Mouse (Mus musculus) left cerebral cortex, adult 18-20 months (tissue): Measurements from ENCODE around the gene Aff1. TPM values are rescaled to one million over a fixed set of nuclear protein-coding genes. Genes with fewer than 3 reads are reported as not detected.
A peak's percentile ranks its signal among the peaks of the same experiment; 100 is the strongest.

Experiments
- DNase-seq, 2 experiments: peaks; one replicate each; pipeline ENCODE4 v3.0.0; 2021 to 2022; ENCODE audit warnings: low spot score in 2 of 2, mixed read lengths in 1 of 2
- total RNA-seq, 2 experiments: library from RNA; stranded (reverse); gene quantifications; 2 replicates each; pipeline ENCODE4 v1.2.3; 2021

Aff1 gene
- total RNA-seq, 2 experiments from 2014 or later: 13.3 to 15.4 TPM

DNA sequence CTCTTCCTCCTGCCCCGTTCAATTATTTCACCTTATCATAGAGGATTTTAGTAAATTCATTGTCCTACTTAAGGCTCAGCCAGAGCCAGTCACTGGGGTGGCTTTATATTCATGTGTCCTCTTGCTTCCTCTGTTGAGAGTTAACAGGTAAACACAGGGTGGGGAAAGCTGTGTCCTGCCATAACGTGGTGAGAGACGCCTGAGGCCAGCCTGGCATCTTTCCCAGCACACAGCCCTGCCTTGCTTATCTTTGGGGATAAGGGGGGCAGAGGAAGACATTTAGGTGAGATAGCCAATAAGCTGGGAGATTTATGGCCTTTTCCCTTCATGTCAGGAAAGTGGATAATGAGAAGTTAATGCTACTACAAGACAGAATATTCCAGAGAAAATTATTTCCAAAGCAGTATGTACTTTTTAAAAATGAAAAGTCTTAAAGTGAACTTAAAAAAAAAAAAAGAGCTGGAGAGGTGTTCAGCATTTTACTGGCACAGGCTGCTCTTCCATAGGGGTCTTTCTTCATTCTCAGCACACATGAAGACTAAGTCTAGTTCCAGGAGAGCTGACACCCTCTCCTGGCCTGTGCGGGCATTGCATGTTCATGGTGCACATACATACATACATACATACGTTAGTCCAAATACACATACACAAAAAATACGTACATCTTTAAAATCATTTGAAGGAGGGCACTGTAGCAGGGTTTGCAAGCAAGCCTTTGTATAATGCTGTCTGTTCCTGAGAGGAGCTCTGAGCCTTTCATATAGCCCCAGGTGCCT is 78.5 kb downstream of the Aff1 start:
- DNase-seq: no peak

DNA sequence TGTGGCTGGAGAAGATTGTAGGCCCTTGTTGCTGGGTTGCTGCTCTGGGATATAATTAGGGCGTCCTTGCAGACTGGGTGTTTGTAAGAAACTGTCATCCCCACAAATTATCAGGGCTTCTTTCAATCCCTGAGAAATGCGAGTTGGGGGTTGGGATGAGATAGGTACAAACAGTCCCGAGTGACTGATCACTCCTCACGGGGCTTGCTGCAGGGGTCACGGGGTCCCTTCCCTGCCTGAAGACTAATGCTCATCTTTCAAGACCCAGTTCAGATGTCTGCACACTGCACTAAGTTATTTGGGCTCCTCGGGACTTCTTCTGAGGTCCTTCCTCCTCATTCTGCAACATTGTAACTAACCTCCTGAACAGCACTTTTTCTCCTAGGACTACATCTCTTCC is 79.2 kb downstream of the Aff1 start:
- no peak for DNase-seq

DNA sequence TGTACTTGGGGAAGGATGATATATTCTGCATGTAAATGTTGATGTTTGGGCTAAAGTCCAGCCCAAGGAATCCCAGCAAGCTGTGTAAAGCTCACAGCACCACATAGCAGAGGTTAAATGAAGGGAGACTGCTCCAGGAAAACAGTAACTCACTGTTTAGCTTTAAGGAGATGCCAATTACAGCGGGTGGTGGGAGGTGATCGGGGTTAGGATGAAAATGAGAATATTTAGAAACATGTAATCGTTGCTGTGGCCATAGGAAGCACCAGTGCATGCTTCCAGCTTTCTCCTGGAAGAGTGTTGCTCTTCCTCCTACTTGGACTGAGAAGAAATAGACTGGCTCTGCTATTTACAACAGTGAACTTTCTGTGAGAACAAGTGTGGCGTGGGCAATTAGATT is 80.1 kb downstream of the Aff1 start:
- peak in 1 of 2 experiments; percentile 22 for DNase-seq

- no peak for DNase-seq
Measured at GRCm38 (mm10) chr5:103773100-103773552, 81.0 kb downstream of the Aff1 start.

GRCm38 (mm10) chr5:103774703-103775333 is 82.6 kb downstream of the Aff1 start:
- DNase-seq: peak in 1 of 2 experiments; percentile 34

- no peak for DNase-seq
Measured at GRCm38 (mm10) chr5:103775429-103775828, 83.3 kb downstream of the Aff1 start.

DNA sequence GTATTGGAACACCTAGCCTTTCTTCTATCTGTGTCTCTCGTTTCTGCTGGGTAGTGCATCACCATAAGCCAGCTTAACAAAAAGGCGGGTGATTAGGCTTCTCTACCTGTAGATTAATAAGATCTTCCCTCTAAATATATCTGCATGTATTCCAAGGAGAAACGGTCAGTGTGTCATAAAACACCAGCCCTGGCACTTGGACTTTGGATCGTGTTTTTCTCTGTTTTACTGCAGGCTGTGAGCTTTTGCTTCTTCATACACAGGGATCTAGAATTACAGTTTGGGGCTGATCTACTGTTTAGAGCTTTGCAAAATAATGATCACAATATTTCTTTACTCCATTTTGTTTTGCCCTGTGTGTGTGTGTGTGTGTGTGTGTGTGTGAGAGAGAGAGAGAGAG is 84.7 kb downstream of the Aff1 start:
- DNase-seq: no peak

DNA sequence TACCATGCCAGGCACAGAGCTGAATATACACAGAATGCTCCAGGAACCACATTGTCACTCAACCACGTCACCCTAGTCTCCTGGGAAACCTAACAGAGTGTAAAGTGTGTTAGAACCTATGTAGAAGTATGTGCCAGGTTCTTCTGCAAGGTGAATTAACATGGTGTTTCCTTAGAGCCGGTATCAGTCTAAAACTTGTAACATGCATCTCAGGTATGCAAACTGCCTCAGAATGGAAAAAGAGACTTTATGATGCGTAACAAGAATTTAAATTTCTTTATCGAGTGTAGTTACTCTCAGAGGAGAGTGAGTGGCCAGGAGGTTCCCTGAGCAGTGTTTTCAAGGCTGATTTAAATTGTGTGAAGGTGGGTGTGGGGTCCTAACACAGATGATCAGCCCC is 85.3 kb downstream of the Aff1 start:
- no peak for DNase-seq

DNA sequence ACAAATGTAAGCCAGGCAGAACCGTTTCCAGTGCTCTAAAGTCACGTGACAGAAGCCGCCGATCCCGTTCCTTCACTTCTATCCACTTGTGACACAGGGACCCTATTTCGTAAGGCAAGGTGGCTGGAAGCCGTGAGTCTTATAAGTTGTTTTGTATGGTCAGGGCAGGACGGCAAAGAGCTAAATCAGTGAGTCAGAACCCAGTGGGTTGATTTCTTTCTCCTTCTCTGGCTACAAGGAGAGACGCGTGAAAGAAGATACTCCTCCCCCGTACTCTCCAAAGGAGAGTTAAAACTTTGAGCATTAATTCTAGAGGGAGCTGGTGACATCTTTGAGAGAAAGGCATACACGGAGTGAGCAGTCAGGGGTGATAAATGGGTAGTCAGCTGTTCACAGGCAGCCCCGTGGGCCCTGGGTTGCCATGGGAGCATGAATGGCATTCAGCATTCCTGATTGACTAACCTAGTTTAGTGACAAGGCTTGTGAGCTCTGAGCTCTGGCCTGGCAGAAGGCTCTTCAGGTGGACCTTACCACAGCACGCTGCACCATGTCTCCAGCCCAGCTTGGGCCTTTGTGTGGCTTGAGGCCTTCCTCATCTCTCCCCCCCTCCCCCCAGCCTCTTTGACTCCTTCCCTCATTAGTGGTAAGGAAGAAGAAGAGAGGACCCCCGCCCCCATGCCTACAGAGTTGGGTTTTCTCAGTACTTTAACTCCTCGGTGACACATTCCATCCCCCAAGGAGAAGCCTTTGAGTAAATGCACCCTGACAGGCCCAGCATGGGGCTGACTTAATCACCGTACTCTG is 86.3 kb downstream of the Aff1 start:
- DNase-seq: peak in 1 of 2 experiments; percentile 14

- DNase-seq: no peak
Measured at GRCm38 (mm10) chr5:103779836-103780235, 87.7 kb downstream of the Aff1 start.

GRCm38 (mm10) chr5:103780266-103780665 is 88.1 kb downstream of the Aff1 start:
- no peak for DNase-seq

GRCm38 (mm10) chr5:103780836-103781235 is 88.7 kb downstream of the Aff1 start:
- DNase-seq: peak; percentile 34 to 53

- DNase-seq: no peak
Measured at GRCm38 (mm10) chr5:103783086-103783668, 91.0 kb downstream of the Aff1 start.

DNA sequence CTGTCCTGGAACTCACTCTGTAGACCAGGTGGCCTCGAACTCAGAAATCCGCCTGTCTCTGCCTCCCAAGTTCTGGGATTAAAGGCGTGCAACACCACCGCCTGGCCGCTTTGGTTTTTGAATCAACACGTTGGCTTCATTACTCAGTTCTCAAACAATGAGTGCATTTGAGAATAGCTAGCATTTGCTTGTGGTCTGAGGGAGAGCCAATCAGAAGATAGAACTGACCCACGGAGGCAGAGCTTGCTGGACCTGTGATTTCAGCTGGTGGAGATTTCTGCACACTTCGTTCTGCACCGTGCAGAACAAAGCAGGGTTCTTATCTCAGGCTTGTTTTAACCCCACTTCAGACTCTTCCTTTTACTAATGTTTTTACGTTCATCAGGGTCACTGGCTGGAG is 93.9 kb downstream of the Aff1 start:
- no peak for DNase-seq

- no peak for DNase-seq
Measured at GRCm38 (mm10) chr5:103788476-103788875, 96.3 kb downstream of the Aff1 start.

GRCm38 (mm10) chr5:103788976-103789375 is 96.8 kb downstream of the Aff1 start:
- peak; percentile 33 to 35 for DNase-seq

DNA sequence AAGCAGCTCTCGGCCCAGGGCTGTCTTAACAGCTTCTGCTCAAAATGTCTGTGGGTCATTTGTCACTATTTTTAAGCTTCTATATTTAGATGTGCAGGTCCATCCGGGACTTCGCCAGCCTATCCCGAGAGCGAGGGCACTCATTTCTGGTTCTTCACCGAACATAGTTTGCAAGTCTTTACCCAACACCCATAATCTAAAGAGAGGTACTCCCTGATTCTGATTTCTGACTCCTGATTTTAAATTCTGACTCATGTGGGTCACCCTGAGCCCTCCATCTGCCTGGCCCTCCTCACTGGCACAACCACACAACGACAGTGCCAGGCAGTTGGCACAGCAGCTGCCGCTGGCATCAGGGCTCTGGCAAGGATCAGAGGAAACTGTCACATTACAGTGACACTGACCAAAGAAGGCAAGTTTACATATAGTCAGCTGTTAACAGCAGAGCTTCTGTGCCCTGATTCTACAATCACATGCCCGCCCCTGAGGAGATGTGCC is 97.5 kb downstream of the Aff1 start:
- peak; percentile 66 to 74 for DNase-seq

DNA sequence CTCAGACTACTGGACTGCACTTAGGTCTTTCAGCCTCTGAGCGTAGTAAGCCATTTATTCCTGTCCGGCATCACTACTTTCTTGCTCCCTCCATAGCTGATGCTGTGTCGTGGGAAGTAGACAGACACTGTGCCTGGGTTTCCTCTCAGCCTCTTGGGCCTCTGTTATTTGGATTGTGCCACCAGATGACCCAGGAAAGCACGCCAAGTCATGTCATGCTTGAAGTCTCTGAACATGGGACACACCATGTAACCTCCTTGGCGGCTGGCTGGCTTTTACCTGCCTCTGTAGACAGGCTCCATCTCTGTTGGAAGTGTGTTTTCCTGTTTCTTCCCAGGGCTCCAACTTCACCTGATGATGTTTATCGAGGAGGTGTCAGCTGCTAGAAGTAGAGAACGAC is 99.6 kb downstream of the Aff1 start:
- no peak for DNase-seq

DNA sequence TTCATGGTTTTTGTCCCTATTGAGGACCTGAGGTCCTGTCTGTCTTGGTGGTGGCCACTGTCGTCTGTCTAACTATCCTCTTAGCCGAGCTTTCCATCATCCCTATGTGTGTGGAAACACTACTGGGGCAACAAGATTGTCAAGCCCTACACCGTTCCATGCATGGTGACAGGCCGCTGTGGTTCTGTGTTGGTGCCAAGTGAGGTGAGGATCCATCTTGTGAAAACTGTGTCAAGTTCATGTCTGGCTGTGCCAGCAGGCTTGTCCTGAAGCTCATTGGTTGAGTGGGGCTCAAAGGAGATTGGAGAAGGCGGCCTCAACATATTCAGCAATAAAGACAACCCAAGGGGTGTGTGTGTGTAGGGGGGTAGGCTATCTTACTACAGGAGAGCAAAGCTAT is 102.9 kb downstream of the Aff1 start:
- DNase-seq: no peak

GRCm38 (mm10) chr5:103796035-103796434 is 103.9 kb downstream of the Aff1 start:
- no peak for DNase-seq

DNA sequence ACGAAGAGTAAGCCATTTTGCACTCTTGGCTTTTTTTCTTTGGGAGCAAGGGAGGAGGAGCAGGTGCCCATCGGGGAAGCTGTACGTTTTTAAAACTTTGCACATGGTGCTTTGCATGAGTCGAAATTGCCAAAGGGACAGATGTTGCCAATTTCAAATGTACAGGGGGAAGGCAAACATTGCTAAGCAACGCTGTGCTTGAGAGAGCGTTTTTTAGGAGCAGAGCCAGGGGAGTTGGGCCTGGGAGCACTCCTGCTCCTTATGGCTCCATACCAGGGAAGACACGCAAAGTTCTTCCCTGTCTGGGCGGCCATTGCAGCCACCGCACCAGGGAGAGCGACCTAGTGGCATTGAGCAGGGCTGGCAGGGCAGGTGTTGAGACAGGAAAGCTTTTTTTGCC is 105.6 kb downstream of the Aff1 start:
- DNase-seq: peak; percentile 40 to 49
